Mouse (Mus musculus) ES-E14 (cell line): Measurements from ENCODE around the gene Col7a1. TPM values are rescaled to one million over a fixed set of nuclear protein-coding genes. Genes with fewer than 3 reads are reported as not detected.

Experiments
- DNase-seq: peaks from one replicate; pipeline ENCODE4 v3.0.0-alpha.2; 2013; ENCODE audit warnings: low read depth, low spot score
- H3K27ac ChIP-seq: 2 replicates; pipeline ENCODE4 v1.5.1; 2012; ENCODE audit warnings: low read depth, mild to moderate bottlenecking, low read length, moderate library complexity, mixed read lengths; ENCODE audit not compliant: poor library complexity, insufficient read depth, severe bottlenecking
- H3K36me3 ChIP-seq: 2 replicates; pipeline ENCODE4 v1.6.1; 2012; ENCODE audit warnings: mild to moderate bottlenecking, low read length, moderate library complexity, mixed read lengths; ENCODE audit not compliant: control insufficient read depth, poor library complexity, insufficient read depth, severe bottlenecking
- H3K4me1 ChIP-seq, 2 experiments: fragments of 150-350 bp in 1 of 2; sonication (generic) in 1 of 2; 2 replicates each; pipeline ENCODE4 v1.6.1; 2012; ENCODE audit warnings: low read length in 2 of 2, mild to moderate bottlenecking in 1 of 2, mixed read lengths in 1 of 2; ENCODE audit not compliant: control insufficient read depth in 2 of 2, insufficient read depth in 2 of 2, poor library complexity in 1 of 2
- H3K4me3 ChIP-seq, 2 experiments: fragments of 150-350 bp in 1 of 2; sonication (generic) in 1 of 2; 2 replicates each; pipeline ENCODE4 v1.5.1; 2012; ENCODE audit warnings: low read length in 2 of 2, low read depth in 1 of 2, mild to moderate bottlenecking in 1 of 2, mixed read lengths in 1 of 2; ENCODE audit not compliant: insufficient read depth in 1 of 2, poor library complexity in 1 of 2, severe bottlenecking in 1 of 2
- H3K9ac ChIP-seq: 2 replicates; pipeline ENCODE4 v1.6.1; 2012; ENCODE audit warnings: low read depth, mild to moderate bottlenecking, low read length, mixed read lengths; ENCODE audit not compliant: poor library complexity, insufficient read depth, severe bottlenecking
- H3K9me3 ChIP-seq: fragments of 150-350 bp; sonication (generic); 2 replicates; pipeline ENCODE4 v1.6.1; 2012; ENCODE audit warnings: low read depth, mild to moderate bottlenecking, low read length; ENCODE audit not compliant: control insufficient read depth, insufficient read depth
- CHD2 ChIP-seq: IDR thresholded peaks from 2 replicates; pipeline ENCODE4 v1.6.1; 2014; ENCODE audit warnings: mild to moderate bottlenecking, low read depth, low read length, inconsistent platforms
- HCFC1 ChIP-seq: IDR thresholded peaks from 2 replicates; pipeline ENCODE4 v1.6.1; 2012; ENCODE audit warnings: low read length, inconsistent platforms, borderline replicate concordance; ENCODE audit not compliant: insufficient read depth
- MAFK ChIP-seq: IDR thresholded peaks from 2 replicates; pipeline ENCODE4 v1.6.1; 2014; ENCODE audit warnings: mild to moderate bottlenecking, low read depth, low read length, inconsistent platforms; ENCODE audit not compliant: insufficient read depth
- ZC3H11A ChIP-seq: IDR thresholded peaks from 2 replicates; pipeline ENCODE4 v1.6.1; 2012; ENCODE audit warnings: low read depth, mild to moderate bottlenecking, inconsistent platforms, low read length, borderline replicate concordance
- ZNF384 ChIP-seq: IDR thresholded peaks from 2 replicates; pipeline ENCODE4 v1.6.1; 2012; ENCODE audit warnings: low read depth, low read length, inconsistent platforms
- in situ Hi-C, 2 experiments: fragments of 600-800 bp; cut with MboI; formaldehyde crosslinking; loops; one replicate each; pipeline ENCODE4 v1.15.1; 2025; ENCODE audit warnings: low sequenced_read_pairs in 2 of 2, inconsistent platforms in 1 of 2; ENCODE audit not compliant: unreplicated experiment in 2 of 2
- total RNA-seq: library from RNA; depleted of rRNA; stranded (reverse); fragments of 300-350 nt; gene quantifications from 2 replicates; pipeline ENCODE4 v1.2.3, GENCODE M21; 2012

Gene Col7a1
- total RNA-seq, 1 experiment: 25.5 TPM

- Histone ChIP-seq H3K4me3 (no peak overlapping the region), H3K9ac (no peak overlapping the region), H3K36me3 (no peaks in the 10 kb centered on the region), H3K9me3 (no peaks in the 10 kb centered on the region), H3K27ac (no peak overlapping the region), H3K4me1 (peaks cover 0 to 4% of the 10 kb centered on the region in 2 experiments; a peak in 1 of 4 replicates)
- DNase-seq: no peak
- in situ Hi-C loops: loop anchor here in 1 of 2 experiments (10.0 kb wide), 1 partner anchor 116 kb away; no protein-coding TSS in a partner anchor
- no peak for TF ChIP-seq ZNF384
- TF ChIP-seq MAFK: no peak
- no peak for TF ChIP-seq HCFC1
- no peak for TF ChIP-seq ZC3H11A
- TF ChIP-seq CHD2: no peak
Measured at GRCm38 (mm10) chr9:109008994-109009635, 55.7 kb downstream of the Col7a1 start.

GRCm38 (mm10) chr9:109009636-109010315, 56.4 kb downstream of the Col7a1 start:
- DNase-seq: no peak
- H3K9ac ChIP-seq: no peak overlapping the region
- in situ Hi-C loops: loop anchor here in 1 of 2 experiments (10.0 kb wide), 1 partner anchor 115 kb away; no protein-coding TSS in a partner anchor

GRCm38 (mm10) chr9:109010316-109010690, 56.9 kb downstream of the Col7a1 start:
- DNase-seq: no peak
- Histone ChIP-seq H3K27ac (no peak overlapping the region), H3K4me3 (no peak overlapping the region), H3K4me1 (peaks cover 0 to 4% of the 10 kb centered on the region in 2 experiments; a peak in 1 of 4 replicates), H3K9ac (no peak overlapping the region), H3K9me3 (no peaks in the 10 kb centered on the region), H3K36me3 (no peaks in the 10 kb centered on the region)
- in situ Hi-C loops: no loop called here
- no peak for TF ChIP-seq ZC3H11A
- TF ChIP-seq MAFK: no peak
- no peak for TF ChIP-seq CHD2
- TF ChIP-seq HCFC1: no peak
- no peak for TF ChIP-seq ZNF384

More at GRCm38 (mm10) chr9:109009636-109010315, 56.4 kb downstream of the Col7a1 start:
- H3K36me3 ChIP-seq: no peaks in the 10 kb centered on the region
- TF ChIP-seq ZC3H11A (no peak), CHD2 (no peak), ZNF384 (no peak), HCFC1 (no peak), MAFK (no peak)
- H3K9me3 ChIP-seq: no peaks in the 10 kb centered on the region
- H3K27ac ChIP-seq: no peak overlapping the region
- no peak overlapping the region for H3K4me3 ChIP-seq
- peaks cover 0 to 4% of the 10 kb centered on the region in 2 experiments; a peak in 1 of 4 replicates for H3K4me1 ChIP-seq

GRCm38 (mm10) chr9:109015397-109015796, 62.0 kb downstream of the Col7a1 start:
- no peak for DNase-seq
- H3K27ac ChIP-seq: no peak overlapping the region
- H3K4me3 ChIP-seq: no peak overlapping the region
- peaks cover 0 to 2% of the 10 kb centered on the region in 2 experiments; a peak in 1 of 4 replicates for H3K4me1 ChIP-seq
- H3K9me3 ChIP-seq: no peaks in the 10 kb centered on the region
- TF ChIP-seq HCFC1 (no peak), ZNF384 (no peak), CHD2 (no peak), ZC3H11A (no peak), MAFK (no peak)
- in situ Hi-C loops: no loop called here
- no peaks in the 10 kb centered on the region for H3K36me3 ChIP-seq
- no peak overlapping the region for H3K9ac ChIP-seq
